Mouse (Mus musculus): ENCODE results near the gene Abhd6. TPM values are rescaled to one million over a fixed set of nuclear protein-coding genes. Genes with fewer than 3 reads are reported as not detected.

Gene Abhd6
- total RNA-seq, 2 experiments from 2014 or later: 70.4 to 108 TPM

DNA sequence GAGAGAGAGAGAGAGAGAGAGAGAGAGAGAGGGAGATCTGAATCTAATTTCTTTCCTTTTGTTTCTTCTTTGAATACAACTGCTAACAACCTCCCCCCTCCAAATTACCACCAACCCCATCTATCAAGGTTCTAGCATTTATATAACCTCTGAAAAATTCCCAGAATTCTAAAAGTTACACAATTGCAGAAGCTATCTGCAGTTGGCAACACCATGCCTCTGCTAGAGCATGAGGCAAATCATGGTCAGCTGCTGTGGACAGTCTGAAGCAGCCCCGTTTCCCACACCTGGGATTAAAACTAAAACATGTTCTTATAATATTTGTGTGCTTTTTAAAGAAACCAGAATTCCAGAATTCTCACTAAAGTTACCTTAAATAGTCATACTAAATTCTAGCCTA lies 27.1 kb downstream of the Abhd6 start:
- DNase-seq: no peak

DNA sequence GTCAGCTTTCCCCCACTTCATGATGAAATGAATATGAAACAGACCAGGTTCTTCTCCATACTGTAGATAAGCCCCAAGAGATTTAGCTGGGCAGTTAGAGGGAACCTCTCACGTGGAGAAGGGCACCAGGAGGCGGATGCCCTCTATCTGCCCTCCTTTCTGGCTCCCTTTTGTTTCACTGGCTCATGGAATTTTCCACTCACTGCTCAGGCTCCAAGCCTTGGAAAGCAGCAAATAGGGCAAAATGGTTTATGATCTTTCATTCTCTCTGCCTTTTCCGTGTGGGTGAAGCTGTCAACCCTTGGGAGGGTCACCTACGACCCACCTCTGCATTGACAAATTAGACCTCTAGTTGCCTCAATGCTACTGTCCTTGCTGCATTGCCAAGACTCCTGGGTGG lies 27.8 kb downstream of the Abhd6 start:
- DNase-seq: peak; percentile 63 to 66

DNA sequence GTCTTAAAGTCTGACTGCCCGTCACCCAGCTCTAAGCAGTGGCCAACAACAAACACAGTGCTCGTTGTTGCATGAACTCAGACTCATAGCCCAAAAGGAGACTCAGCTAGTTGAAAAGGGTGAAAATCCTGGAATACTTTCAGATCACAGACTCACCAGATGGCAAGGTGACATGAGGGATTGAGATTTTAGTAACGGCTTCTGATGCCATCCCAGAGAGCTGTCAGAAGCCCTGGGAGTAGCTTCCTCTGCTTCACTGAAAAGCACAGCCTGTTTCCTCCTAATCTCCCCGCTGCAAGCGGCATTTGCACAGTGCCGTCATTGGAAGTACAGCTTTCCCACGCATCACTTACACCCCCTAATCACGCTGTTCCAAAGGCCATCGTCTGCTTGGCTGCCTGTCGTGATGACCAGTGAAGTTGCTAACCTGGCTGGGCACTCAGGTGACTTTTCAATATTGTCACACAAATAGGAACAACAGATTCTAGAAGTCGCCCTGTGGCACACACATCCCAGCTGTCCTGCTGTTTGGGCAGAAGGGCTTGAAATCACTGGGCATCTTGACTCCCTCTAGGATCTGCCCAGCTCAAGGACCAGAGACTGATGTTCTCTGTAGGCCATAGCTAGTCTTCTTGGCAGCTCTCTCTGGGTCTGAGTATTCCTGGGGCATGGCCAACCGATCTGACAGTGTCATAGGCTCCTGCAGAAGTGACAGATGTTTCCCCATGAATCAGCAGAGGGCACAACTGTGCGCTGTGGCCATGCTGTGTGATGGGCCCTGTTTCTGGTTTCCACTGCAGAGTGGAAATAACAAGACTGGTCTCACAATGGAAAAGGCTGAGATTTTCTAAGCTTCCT lies 29.6 kb downstream of the Abhd6 start:
- peak; percentile 80 to 83 for DNase-seq

DNA sequence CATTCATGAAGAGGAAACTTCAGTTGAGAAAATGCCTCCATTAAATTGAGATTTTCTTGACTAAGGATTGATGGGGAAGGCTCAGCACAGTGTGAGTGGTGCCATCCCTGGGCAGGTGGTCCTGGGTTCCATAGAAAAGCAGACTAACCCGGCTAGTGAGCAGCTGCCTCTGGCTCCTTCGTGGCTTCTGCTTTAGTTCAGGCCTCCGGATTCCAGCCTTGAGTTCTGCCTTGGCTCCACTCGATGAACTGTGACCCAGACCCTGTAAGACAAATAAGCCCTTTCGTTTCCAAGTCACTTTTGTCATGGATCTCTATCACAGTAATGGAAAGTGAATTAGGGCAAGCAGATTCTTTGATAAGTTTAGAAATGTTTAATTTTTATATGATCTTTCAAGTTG lies 31.9 kb downstream of the Abhd6 start:
- no peak for DNase-seq

DNA sequence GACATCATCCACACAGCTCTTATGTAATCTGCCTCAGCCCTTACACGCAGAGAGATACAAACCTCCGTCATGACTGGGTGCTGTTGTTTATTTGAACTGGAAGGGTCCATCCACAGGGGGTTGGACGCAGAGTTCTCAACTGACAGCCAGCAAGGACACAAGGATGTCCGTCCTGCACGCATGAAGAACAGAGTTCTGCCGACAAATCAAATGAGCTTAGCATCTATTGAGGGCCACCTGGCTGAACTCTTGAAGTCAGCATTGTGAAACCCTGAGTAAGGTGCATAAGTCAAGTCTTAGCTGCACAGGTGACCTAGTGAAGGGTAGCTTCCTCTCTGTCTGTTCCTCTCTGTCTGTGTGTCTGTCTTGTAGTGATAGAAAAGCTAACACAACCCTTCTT lies 33.2 kb downstream of the Abhd6 start:
- DNase-seq: no peak

DNA sequence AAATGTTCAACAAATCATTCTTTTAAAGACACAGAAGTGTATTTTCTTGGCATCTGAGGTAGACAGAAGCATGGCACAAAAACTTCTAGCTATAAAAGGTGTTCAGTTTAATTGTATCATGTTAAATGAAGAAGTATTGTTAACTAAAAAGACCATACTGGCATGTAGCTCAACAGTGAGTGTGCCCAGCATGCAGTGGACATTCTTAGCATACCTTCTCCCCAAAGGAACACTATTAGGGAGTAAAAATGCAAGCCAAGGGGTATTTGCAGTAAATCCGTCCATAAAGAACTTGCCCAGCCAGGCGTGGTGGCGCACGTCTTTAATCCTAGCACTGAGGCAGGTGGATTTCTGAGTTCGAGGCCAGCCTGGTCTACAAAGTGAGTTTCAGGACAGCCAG lies 33.7 kb downstream of the Abhd6 start:
- no peak for DNase-seq

DNA sequence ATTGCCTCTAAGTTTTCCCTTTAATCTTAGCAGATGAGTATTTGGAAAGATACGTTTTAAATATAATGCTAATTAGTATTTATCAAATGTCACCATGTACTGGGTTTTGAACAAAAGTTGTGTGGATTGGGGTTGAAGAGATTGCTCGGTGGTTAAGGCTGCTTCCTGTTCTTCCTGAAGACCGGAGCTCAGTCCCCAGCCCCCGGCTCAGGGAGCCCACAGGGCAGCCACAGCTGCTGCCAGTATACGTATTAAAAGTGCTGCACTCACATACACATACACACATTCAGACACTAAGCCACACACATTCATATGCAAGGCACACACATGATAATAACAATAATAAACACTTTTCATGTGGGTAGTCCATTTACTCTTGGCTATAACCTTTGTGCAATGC lies 35.4 kb downstream of the Abhd6 start:
- DNase-seq: no peak

DNA sequence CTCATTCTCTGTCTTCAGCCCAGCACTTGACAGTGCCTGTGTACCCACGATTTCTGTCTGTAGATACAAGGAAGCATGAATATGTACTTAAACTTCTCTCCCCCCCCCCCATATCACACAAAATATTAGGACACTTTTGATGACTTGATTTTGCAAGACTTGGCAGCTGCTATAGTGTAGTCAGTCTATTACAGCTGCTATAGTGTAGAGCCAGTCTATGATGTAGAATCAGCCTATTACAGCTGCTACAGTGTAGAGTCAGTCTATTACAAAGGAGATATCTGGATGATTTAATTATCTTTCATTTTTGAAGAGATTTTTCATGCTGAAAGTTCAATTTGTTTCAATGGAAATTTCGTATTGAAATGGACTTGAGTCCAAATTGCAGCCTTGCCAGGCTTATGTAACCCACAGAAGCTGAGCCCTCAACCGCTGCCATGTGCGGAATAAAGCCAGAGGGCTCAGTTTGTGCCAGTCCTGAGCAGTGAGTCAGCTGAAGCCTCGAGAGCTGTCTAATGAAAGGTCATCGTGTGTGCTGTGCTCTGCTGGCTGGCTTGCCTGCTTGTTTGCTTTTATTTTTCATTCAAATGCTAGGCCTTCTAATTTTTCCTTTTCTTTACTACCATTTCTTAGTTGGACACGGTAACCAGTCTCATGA lies 36.2 kb downstream of the Abhd6 start:
- DNase-seq: peak; percentile 87 to 90

DNA sequence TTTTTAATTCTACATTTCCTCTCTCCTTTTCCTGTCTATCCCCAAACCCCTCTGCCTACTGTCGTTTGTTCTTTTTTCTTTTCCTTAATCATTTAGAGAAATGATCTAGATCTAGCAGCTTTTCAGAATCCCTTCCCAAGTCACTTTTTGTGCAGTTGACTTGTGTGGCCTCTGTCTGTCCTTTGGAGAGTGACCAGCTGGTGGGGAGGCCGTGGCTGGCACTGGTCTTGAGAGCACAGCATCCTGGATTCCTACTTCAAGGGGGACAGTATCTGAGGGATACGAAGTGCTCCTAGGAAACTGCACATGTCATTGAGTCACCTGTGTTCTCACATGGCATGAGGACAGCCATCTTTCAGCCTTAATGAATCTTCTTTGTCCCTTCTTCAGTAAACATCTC lies 37.5 kb downstream of the Abhd6 start:
- no peak for DNase-seq

DNA sequence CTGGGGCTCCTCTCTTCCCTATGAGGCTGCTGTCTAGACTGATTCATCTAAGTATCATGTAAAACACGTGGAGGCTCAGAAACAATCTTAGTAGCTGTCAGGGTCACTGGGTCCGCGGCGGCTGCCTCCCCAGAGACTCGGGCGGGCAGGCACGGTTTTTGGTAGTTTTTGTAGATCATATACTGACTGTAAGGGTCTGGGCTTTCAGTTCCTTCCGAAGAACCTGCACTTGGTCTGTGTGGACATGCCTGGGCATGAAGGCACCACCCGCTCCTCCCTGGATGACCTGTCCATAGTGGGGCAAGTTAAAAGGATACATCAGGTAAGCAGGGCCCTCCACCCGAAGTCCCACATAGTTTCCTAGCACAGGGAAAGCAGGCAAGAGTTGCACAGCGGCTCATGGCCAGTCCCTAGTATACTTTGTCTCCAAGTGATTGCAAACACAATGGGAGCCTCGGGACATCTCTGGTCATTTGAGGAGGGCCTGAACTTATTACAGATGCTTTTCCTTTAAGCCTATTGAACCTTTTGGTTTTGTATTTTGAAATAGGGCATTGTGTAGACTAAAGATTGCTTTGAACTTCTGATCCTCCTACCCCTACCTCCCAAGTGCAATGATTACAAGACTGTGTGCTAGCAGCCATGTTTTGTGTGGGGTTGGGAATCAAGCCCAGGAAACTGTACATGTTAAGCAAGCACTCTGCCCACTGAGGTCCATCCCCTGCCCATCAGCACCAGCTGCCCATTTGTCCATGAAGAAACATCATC lies 38.4 kb downstream of the Abhd6 start:
- no peak for DNase-seq

DNA sequence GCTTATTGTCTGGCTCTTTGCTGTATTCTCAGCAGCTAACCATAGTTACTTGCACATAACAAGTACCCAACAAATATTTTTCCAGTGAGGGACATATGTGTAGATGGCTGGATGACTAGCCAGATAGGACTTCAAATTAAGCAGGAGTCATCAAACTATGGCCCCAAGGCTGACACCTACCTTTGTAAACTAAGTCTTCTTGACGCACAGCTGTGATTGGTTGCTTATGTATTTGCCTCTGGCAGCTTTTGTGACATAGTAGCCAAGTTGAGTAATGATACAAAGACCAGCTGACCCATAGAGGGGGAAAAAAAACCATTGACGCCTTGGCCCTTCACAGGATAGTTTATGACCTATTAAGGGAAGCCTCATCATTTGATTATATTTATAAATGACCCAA lies 39.4 kb downstream of the Abhd6 start:
- DNase-seq: no peak

DNA sequence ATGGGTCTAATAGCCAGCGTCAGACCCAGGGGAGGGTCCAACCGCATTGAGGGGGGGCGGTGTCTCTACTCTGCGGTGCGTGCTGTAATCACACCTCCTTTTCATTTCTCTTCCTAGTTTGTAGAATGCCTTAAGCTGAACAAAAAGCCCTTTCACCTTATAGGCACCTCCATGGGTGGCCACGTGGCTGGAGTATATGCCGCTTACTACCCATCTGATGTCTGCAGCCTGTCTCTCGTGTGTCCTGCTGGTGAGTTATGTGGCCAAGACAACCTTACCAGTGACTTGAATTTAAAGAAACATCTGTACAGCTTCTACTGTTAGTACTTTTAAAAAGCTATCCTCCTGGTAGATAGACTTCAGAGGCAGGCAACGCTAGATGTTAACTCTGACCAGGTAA lies 39.9 kb downstream of the Abhd6 start:
- no peak for DNase-seq

DNA sequence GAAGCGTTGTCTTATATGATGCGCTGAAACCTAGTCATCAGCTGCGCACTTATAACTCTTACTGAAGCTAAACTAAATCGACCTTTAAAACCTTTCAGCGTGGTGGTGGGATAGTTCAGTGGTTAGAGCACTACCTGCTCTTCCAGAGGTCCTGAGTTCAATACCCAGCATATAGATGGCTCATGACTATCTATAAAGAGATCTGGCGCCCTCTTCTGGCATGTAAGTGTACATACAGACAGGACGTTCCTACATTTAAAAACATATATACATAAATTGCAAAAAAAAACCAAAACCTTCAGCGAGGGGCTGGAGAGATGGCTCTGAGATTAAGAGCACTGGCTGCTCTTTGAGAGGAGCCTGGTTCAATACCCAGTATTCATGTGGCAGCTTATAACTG lies 41.6 kb downstream of the Abhd6 start:
- DNase-seq: peak in 1 of 2 experiments; percentile 37

DNA sequence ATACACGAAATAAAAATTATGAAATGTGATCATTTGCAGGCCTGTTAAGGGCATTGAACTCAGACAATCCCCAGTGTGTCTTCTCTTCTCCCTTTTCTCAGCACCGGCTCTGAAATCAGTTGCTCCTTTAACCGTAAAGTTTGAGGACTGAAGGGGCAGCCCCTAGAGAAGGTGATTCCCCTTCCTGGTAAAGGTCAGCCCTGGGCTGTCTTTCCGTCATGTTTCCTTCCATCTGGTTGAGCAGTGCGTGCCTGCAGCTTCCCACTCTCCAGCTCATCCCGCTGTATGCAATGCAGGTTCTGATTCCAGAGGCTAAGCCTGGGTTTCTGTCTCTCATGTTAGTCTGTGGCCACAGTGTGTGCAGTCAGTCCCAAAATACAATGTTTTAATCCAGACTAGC lies 42.1 kb downstream of the Abhd6 start:
- no peak for DNase-seq

DNA sequence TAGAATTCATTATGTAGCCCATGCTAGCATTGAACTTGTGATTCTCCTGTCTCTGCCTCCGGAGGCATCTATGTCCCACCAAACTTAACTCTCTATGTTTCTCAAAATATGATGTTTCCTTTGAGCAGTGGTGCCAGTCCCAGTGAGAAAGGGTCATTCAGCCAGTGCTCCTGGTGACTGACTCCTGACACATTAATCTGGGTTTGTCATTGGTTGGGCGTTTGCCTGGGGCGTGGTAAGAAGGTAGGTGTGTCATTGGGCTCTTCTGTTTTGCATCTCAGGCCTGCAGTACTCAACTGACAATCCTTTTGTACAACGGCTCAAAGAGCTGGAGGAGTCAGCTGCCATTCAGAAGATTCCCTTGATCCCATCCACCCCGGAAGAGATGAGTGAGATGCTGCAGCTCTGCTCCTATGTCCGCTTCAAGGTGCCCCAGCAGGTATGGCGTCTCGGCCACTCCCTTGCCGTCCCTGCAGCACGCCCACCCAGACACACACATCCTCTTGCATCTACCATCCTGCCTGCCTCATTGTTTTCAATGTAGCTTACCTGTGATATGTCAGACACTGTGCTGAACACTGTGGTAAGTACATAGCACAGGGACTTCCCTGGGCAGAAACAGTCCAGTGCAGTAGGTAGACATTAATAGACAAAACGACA lies 42.6 kb downstream of the Abhd6 start:
- no peak for DNase-seq

DNA sequence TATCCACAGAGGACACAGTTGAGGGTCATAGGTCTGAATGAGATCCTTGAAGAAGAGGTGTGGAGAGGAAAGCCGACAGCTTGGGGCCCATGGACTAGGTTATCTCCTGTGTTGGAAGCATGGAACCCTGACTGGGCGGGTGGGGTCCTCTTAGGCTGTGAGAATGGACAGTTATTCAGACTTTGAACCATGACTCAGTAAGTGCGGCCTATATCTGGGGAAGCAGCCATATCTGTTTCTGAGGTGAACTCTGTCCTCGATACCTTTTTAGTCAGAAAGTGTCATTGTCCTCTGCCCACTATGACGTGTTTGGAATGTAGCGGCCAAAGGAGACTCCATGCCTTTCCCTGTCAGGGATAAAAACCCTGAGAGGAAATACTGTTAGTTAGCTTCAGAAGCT lies 44.1 kb downstream of the Abhd6 start:
- no peak for DNase-seq

DNA sequence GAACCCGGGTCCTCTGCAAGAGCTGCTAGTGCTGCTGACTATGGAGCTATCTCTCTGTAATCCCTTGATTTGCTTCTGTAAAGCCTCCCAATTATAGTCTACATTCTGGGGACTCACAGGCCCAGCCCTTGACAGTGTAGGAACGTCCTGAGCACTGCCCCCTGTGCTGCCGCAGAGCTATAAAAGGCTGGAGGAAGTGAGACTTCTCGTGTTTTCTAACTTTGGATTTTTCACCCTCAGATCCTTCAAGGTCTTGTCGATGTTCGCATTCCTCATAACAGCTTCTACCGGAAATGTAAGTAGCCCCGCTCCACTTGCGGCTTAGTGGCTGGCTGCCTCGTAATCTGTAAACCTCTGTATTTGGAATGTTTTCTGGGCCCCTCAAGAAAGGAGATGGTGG lies 46.6 kb downstream of the Abhd6 start:
- DNase-seq: no peak

DNA sequence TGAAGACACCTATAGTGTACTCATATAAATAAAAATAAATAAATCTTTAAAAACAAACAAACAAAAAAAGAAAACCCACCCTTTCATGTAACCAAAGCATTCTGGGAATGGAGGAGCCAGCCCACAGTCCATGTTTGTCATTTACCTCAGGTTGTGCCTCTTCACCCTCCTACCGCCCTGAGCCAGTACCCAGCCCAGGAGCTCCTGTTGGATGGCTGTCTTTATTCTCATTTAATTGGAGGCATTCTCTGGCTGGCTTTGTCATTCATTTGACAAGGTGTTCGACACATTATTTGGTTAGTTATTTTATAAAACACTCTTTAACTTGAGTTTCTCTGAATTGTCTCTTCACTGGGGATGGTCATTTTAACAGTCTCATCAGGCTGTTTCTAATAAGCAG lies 49.2 kb downstream of the Abhd6 start:
- no peak for DNase-seq

DNA sequence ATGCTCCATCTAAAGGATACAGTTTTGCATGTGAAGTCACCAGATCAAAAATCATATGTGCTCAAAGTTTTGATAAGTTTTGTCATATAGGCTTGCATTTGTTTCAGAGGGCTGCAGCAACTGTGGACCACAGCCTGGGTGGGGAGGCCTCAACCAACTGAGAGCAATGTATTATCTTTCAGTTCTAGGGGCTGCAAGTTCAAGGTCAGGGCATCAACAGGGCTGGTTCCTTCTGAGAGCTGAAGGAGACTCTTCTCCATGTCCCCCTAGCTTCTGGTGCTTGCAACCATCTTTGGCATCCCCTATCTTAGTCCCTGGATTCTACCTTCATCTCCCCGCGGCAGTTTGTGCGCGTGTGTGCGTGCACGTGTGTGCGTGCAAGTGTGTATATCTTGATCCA lies 50.0 kb downstream of the Abhd6 start:
- no peak for DNase-seq

DNA sequence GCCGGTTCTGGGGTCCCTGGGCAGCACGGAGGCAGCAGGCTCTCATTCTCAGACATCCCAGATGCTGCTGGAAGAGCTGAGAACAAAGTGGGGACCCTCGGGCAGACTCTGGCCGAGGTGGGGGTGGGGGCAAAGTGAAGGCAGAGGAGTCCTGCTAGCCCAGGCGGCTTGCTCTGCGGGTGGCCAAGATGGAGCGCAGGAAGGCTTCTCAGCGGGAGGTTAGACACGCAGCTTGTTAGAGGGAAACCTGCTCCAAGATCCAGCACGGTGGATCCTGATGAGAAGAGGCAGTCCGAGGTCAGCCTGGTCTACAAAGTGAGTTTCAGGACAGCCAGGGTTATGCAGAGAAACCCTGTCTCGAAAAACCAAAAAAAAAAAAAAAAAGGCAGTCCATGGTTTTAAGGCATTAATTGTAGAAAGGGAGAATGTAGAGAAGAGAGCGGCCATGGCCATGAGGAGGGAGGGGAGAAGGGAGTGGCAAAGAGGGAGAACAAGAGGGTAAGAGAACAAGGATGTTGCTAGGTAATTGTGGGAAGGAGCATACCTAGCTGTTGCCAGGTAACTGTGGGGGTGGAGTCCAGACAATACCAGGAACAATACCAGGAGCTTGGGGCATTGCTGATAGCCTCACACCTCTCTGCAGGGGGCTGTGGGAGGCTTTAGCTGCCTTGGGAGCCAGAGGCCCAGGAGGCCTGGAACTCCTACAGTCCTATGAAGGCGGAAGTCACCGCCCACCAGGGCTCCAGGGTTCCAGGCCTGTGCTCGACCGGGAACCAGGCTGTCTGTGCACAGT lies 51.8 kb downstream of the Abhd6 start:
- DNase-seq: no peak

DNA sequence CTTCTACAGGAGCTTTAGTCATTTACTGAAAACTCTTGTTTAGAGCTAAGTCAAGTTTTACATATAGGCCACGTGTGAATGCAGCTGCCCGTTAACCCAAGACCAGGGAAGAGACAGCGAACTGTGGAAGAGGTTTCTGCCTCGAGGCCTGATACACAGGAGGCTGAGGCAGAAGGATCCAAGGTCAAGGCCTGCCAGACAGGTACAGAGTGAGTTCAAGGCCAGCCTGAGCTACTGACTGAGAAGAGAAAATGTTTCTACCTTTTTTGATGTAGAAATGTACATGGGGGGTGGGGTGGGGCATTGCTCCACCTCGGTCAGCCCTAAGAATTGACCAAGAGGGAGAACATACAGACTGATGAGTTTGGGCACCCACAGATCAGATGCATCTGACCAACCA lies 53.4 kb downstream of the Abhd6 start:
- no peak for DNase-seq

DNA sequence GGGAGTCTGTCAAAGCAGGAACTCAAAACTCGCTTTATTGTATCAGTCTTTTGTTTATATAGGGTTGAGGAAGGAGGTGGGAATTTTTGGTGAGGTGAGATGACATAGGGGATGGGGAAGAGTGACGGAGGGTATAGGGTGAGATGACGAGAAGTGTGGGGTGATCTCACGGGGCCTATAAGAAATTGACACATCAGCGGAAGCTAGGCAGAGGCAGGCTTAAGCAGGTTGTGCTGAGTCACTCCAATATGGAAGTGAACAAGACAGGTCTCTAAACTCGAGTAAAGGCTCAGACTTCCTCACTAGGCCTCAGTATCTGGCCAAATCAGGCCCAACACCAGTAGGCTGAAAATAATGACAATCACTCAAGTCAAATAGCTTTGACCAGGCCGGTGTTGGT lies 57.2 kb downstream of the Abhd6 start:
- DNase-seq: no peak

Data from adrenal gland, postnatal 36 days (tissue).